Mouse (Mus musculus) heart, adult 9 months (tissue): ENCODE measurements around the gene Mycl.
"Not testable (repeated sequence)": the region's sequence is repeated elsewhere in the genome, so short reads cannot be mapped to it uniquely, and the experiment has no call there.

ENCODE experiments used
- DNase-seq, 2 experiments: peaks; one replicate each; pipeline ENCODE4 v3.0.0; 2022; ENCODE audit warnings: low spot score in 2 of 2

Gene Mycl

DNA sequence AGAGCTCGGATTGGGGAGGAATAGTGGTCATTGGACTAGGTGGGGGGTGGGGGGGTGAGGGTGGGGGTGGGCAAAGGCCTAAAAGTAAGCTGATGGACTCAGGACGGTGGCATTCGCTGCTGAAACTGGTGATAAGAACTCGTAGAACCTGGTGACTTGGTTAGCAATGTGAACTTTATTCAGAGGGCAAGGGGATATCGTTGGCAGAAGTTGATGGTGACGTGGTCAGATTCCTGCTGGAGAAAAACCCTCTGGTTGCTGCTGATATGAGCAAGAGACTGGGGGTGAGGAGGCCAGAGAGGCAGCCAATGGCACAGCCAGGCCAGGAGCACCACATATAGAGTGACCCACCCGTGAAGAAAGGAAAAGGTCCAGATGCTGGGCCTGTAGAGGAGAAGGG is 14.2 kb upstream of the Mycl start:
- DNase-seq, result no peak

DNA sequence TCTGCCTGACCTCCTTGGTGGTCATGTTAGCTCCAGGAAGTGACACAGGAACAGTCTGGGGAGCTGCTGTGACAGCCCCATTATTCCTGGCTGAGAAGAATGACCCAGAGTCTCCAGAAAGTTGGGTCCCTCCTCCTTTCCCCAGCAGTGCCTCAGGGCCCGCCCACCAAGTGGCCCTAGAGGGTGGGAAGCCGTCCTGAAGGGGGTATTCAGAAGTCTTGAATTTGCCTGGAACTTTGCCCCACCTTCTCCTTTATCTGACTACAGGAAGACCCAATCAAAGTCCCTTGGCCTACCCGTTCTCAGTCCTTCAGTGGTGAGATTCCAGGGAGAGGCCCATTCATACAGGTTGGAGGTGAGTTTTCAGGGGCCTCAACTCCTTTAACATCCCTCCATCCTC is 13.5 kb upstream of the Mycl start:
- DNase-seq, result no peak

DNA sequence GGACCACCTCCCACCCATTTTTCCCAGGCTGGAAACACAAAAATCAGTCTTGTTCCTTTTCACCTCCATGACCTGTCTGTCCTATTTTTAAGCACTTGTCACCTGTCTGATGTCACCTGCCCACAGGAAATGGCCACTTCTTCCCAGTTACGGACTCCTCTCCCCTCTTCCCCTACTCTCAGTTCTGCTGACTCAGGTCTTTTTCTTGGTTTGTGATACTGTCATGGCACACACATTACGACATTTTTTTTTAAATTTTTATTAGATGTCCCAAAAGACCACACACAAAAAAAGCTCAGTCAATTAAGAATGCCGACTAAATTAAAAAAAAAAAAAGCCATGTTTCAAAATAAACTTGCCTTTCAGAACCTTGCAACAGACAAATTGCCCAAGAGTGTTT is 12.9 kb upstream of the Mycl start:
- DNase-seq, result no peak

DNA sequence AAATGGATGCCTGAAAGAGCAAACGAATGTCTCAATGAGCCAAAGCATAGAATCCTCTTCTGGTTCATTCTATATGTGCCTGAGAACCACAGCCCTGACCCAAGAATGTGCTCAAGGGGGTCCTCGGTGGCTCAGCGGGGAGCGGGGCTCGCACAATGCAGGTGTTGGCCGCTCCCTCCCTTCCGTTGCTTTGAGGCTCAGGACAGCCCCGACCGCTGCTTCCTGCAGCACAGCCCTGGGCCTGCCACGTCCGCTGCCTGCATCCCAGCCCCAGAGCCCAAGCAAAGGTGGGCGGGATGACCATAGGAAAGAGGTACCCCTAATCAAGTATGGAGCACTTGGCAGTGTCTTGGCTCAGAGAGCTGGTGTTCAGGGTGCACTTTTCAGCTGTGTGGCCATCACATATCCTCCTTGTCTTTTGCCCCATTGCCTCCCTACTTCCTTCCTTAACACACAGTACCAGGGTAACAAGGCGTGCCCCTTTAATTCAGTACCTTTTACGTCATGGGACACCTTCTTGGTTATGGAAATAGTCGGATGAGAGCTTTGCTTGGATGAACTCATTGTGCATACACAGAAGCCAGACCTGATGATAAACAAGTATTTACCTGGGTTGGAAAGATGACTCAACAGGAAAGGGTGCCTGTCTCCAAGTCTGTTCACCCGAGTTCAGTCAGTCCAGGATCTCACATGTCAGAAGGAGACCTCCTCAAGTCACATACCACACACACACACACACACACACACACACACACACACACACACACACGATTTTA is 11.8 kb upstream of the Mycl start:
- DNase-seq, result no peak

DNA sequence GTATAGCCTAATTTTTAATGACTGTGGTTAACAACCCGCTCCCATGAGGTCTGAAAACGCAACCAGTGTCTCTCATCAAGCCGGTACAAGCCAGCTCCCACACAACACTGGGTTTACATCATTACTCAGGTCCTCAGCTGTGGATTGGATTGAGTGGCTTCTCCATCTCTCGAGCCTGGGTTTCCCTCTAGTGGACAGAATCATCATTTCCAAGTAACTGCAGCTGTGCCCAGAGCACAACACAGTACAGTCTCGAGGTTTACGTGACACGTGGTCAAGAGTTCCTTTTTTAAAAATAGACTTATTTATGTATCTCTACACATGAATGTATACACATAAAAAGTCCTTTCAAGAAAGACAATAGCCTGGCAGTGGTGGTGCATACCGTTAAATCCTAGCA is 10.3 kb upstream of the Mycl start:
- peak; percentile 35 to 54 for DNase-seq

DNA sequence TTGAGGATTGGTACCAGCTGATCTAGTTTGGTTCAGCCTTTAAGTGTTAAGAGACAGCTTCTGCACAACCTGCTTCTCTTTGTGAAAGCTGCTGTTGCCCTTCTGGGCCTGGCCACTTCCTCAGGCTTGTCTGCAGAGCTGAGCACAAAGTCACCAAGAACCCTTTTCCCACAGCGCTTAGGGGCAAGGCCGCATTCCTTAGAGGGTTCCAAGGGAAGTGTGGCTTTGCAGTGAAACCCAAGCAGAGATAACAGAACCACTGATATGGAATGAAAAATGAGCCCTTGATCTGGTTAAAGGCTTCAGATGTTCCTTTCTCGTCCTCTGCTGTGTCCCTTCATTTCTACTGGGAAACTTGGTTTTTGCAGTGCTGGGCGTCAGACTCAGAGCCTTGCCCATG is 8.0 kb upstream of the Mycl start:
- no peak for DNase-seq

DNA sequence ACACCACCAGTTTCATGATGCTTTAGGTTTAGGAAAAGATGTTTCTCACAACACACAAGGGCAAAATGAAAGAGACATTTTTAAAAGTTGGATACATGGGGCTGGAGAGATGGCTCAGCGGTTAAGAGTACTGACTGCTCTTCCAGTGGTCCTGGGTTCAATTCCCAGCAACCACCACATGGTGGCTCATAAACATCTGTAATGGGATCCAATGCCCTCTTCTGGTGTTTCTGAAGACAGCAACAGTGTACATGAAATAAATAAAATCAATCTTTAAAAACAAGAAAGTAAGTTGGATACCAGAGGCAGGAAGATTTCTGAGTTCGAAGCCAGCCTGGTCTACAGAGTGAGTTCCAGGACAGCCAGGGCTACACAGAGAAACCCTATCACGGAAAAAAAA is 7.4 kb upstream of the Mycl start:
- not testable (repeated sequence) for DNase-seq

DNA sequence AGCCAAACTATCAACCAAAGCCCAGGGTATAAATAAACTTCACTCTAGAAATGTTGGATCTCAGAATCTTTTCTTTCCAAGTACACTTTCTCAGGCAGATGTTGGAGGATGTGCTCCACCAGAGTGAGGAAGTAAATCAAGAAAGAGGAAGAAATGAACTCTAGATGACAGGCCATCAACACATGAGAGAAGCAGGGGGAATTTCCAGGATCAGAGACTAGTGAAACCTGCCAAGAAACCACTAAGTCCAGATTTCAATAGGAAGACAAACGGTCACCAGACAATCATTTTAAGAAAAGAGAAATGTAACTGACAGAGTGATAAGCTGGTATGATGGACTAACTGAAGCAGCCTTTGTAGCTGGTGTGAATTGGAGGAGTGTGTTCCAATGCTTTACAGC is 4.3 kb upstream of the Mycl start:
- DNase-seq, result no peak

DNA sequence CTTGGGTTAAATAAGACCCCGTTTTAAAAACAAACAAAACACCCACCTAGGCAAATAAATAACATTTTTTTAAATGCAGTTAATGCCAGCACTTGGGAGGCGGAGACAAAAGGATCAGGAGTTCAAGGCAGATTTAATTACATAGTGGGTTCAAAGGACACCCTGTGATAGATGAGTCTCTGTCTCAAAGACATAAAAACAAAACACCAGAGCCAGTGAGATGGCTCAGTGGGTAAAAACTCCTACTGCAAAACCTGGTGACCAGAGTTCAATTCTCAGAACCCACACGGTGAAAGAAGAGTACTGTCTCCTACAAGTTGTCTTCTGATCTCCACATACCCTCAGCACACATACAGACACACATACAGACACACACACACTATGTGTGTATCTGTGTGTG is 3.2 kb upstream of the Mycl start:
- DNase-seq, result no peak

DNA sequence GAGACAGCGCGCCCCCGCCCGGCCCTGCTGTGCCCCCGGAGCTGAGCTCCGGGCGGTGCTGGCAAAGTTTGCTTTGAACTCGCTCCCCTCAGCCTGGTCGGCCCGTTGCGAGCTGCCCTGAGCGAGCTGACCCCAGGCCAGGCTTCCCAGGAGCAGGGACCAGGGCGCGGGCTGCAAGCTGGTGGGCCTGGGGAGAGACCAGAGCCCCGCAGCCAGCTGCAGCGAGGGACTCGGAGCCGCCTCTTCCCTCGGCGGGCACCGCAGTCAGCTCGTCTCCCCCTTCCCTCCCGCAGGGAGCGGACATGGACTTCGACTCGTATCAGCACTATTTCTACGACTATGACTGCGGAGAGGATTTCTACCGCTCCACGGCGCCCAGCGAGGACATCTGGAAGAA is 767 bp downstream of the Mycl start:
- DNase-seq, result no peak

DNA sequence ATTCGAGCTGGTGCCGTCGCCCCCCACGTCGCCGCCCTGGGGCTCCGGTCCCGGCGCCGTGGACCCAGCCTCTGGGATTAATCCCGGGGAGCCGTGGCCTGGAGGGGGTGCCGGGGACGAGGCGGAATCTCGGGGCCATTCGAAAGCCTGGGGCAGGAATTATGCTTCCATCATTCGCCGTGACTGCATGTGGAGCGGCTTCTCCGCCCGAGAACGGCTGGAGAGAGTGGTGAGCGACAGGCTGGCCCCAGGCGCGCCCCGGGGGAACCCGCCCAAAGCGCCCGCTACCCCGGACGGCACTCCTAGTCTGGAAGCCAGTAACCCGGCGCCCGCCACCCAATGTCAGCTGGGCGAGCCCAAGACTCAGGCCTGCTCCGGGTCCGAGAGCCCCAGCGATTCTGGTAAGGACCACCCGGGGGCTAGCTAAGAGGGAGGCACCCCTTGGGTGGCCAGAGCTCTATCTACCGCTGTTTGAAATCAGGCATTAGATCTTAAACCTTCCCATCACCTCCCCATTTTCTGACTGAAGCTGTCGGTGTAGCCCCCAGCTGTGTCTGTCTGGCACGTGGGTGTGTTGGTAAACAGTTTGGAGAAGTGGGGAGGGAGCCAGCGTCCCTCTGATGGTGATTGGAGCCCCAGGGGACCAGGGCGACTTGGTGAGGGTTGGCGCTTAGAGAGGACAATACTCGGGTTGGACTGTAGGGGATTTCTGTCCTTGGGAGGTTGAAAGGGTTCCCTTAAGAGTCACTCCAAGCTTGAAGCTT is 1.3 kb downstream of the Mycl start:
- no peak for DNase-seq

DNA sequence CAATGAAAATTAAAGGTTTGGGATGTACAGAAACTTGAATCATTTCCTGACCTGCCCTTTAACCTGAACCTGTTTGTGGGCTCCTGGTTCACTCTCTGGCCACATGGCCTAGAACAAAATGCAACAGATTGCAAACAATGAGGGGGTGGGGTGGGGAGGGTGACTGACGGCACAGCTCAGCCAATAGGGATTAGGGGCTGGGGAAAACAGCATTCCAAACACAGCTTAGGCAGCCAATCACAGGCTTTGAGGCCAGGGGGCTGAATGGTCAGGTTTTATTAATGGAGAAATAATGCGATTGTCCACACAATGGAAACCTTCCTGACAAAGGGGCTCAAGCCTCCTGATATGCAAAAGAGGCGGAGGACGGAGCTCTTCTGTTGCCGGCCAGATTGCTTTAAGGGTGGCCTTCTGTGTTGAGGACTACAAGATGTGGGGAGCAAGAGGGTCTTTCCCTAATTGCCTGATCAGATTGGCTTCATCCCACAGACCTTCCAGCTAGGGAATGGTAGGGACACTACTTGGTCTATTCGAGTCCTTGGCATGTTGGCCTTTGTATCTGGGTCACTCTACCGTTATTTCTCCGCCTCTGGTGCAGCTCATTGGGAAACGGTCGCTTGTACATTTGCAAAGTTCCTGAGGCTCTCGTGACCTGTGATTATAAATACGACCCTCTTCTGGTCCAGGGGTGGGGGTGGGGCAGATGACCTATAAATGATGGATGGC is 3.2 kb downstream of the Mycl start:
- DNase-seq, result no peak

DNA sequence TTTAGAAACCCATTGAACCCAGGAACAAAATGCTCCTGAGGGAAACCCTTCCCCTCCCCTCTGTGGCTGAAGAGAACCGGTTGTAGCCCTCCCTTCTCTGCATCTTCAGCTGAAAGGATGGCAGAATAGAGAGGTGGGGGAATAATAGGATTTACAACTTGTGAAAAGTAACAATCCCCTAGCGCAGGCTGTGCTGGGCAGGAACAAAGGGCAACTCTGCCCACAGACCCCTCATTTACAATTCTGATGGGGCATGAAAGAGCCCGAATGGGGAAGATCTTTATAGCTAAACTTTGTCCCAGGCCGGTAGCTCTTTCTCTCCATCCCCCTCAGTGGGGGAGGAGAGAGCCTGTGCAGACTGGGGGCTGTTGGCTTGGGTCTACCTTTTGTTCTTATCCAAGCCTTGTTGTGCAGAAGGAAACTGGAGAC is 3.8 kb downstream of the Mycl start:
- no peak for DNase-seq

DNA sequence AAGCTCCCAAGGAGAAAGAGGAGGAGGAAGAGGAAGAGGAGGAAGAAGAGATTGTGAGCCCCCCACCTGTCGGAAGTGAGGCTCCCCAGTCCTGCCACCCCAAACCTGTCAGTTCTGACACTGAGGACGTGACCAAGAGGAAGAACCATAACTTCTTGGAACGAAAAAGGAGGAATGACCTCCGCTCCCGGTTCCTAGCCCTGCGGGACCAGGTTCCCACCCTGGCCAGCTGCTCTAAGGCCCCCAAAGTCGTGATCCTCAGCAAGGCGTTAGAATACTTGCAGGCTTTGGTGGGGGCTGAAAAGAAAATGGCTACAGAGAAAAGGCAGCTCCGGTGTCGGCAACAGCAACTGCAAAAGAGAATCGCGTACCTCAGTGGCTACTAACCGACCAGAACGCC is 4.7 kb downstream of the Mycl start:
- DNase-seq, result no peak

DNA sequence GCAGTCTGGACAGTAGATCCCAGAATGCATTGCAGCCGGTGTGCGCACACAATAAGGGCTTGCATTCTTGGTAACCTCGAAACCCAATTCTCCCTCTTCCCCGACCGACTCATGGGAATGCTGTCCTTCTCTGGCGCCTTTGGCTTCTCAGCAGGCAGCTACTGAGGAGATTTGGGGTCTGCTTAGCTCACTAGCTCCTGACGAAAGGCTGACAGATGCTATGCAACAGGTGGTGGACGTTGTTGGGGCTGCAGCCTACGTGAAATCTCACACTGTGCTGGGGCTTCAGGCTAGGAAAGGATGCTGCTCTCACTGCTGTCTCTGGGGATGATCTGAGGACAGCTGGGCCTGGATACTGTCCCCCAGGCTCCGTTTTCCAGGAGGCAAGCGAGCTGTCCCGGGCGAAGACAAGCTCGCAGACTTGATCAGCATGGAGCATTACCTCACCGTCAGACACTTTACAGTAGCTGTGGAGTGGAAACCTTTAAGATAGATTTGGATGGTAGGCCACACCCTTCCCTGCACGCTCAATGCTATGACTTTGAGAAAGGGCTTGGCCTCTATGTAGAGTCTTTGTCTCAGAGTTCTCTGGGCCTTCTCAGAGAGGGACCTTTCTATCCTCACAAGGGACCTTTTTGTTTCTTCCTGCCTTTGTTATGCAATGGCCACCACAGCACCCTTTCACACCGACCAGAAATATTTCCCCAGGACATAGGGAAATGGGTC is 5.3 kb downstream of the Mycl start:
- DNase-seq, result no peak

DNA sequence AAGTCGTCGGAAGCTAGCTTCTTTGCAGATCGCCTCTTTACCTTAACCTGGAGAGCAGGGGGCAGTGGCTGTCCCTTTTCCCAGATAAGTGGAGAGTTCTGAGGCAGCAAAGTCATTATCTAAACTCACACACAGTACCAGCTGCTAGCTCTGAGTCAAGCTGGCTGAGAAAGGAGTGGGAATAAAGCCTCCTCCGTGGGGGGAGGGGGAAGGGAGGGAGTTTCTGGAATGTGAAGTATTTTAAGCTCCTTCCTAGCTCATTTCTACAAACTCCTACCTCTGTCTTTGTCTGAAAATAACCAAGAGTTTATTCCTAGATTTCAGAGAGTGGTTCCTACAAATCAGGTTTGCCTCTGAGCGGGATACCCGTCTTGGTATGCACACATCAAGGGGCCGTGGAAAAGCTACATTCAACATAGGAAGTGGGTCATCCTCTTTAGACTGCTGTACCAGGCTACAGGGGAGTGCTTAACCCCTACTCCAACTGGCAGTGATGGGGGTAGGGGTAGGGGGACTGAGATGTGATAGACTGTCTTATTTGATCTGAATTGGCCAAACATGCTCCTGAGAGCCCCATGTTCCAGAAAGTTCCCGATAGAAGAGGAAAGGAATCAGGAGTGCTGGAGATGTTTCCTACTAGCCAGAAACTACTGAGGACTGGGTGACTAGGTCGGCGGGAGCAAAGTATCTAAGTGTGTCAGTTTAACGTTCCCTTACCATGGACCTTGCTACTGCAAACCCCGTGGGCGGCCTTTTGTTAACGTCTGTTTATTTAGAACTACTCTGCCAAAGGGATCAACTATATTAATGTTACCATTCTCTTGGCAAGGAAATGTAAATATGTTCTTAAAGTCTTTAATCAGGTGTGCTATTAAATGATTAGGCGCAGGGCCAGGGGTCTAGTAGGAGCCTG is 9.9 kb downstream of the Mycl start:
- DNase-seq, result no peak

DNA sequence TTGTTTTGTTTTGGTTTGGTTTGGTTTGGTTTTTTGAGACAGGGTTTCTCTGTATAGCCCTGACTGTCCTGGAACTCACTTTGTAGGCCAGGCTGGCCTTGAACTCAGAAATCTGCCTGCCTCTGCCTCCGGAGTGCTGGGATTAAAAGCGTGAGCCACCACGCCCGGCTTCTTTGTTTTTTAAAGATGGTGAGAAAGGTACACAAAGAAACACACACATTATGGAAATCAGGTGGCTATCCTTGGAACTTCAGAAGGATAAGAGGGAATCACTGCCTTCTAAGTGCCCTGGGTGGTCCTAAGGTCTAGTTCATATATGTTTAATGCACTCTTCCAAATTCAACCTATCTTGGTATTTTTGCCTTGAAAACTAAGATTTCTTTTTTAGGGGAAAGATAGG is 17.0 kb downstream of the Mycl start:
- not testable (repeated sequence) for DNase-seq

DNA sequence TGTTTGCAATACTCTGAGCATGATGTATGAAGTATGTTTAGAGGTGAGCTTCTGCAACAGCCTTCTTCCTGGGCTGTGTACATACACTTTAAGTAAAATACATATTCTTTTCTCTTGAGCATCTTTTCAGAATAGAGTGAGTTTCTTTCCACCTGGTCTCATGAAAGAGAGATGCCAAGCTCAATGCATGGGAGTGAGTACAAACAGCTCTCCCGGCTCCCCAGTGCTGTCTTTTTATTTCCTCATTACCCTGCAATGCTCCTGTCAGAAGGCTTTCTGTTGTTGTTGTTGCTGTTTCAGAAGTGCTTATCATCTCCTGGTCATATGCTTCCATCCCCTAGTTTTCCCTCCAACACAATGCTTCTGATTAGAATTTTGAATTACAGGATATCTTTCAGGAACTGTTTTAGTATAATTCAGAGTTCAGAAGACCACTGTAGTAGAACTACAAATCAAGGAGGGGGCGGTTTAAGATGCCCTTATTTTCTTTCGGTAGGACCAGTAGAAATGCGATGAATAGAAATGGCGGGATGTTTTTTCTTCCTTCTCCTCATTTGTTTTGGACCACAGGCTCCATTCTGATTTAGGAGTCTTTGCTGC is 18.0 kb downstream of the Mycl start:
- no peak for DNase-seq

DNA sequence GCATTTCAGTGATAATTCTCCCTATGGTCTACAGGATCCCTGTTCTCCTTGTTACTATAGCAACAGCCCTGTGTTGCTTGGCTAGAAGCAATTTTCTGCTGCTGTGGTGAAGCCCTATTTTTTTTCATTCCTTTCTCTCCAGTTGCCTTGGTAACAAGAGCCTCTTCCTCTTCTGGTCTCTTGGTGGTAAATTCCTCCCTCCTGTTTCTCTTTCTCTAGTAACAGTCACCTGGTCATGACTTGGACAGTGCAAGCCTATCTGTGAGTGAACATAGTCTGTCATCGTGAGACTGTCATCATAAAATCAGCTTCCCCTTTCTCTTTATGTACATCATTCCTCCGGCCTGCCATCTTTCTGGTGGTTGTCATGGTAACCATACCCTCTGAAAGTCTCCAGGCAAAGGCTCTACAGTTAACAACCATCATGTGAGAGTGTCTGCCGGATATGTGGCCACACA is 18.5 kb downstream of the Mycl start:
- DNase-seq, result no peak

DNA sequence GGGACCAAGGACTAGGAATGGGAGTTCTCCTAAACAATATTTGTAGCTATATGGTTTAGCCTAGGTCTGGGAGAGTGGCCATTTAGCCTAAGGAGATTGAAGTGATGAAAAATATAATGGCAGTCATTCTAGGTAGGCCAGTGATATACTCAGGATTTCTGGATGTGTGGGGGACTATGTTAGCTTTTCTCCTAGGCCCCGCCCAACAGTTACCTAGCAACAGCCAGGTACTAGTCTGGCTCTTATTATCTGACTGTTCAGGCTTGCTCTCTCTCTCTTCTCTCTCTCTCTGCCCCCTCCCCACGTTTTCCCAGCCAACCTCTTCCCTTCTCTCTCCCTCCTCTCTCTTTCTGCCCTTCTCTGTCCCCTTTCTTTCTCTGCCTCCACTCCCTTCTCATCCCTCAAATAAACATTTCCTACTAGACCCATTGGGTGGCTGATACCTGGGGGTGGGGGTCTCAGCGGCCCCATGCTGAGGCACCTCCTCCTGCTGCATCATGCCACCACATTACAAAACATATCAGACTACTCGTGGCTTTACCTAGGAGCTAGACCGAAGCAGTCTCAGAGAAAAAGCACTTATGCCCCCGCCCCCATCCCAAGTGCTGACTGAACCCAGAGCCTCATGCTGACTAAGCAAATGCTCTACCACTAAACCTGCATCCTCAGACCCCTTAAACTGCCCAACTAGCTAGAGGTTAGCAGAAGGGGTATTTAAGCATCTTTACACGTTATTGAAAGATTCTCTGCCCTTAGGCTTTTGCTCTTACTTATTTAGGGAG is 19.2 kb downstream of the Mycl start:
- no peak for DNase-seq
